Mouse (Mus musculus) ZHBTc4 (cell line): ENCODE measurements around the gene Marveld1.

Experiments
- DNase-seq: peaks from one replicate; pipeline ENCODE4 v3.0.0-alpha.2; 2011; ENCODE audit warnings: low read depth, low spot score

Marveld1 gene

DNA sequence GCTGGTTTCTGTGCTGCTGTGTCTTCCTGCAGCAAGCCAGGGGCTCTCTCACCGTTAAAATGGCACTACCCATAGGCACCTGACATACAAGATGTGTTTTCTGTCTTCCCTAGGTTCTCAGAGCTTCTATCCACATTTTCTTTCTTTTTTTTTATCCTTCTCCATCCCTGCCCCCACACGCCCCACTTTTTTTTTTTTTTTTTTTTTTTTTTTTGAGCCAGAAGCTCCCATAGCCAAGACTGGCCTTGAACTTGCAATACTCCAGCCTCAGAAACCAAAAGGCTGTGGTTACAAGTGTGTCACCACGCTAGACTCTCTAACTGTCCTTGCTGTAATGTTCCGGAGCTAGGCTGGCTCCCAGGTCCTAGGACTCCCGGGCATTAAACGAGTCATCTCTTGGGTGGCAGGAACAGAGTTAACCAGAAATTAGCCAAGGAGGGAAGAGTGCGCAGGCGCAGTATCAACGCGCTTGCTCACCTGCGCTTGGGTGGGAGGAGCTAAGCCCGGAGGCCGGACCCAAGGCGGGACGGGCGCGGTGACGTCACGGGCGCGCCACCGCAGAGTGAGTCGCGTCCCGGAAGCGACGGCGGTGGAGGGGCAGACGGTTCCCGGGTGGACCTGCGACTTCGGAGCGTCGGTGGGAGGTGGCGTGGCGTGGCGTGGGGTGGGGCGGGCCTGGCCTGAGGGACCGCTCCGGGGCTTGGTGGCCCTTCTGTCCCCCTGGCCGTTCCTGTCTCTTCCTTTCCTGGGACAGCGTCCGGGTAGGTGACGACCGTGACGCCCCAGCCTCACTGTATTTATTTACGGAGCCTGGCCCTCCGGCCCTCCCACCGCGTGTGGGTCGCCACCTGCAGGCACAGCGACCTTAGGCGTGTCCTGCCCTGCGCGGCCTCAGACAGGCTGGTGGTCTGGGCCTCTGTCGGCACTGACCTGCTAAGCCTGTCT lies 23.1 kb downstream of the Marveld1 start:
- DNase-seq, result peak; percentile 98

DNA sequence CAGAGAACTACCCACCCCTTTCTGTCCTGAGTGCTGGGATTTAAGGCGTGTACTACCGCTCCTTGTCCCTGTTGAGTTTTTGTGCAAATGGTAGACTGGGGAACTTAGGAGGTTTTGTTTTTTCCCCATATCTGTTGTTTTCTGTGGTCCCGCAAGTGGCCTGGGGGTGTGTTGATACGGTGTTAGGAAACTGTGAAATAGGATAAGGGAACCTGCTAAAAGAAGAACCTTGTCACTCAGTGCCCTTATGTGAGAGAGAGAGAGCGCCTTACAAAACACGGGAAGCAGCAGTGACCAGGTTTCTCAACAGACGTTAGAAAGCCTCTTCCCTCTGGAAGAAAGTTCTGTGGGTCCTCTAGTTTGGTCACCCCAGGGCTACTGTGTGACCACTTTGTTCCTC lies 29.6 kb downstream of the Marveld1 start:
- DNase-seq, result no peak

DNA sequence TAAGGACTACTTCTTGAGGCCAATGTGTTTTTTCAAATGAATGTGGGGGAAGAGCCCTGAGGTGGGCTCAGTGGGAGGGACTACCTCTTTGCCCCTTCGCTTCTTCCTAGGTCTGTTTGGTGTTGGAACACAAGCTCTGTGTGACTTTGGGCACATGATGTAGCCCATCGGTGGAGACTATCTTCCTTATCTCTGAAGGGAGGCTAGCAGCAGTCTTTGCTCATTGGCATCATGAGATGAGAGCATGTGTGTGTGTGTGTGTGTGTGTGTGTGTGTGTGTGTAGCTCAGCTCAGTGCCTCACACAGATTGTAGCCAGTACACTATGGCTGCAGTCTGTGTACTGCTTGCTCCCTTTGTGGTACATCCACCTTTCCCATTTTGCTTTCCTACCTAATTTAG lies 30.3 kb downstream of the Marveld1 start:
- no peak for DNase-seq

DNA sequence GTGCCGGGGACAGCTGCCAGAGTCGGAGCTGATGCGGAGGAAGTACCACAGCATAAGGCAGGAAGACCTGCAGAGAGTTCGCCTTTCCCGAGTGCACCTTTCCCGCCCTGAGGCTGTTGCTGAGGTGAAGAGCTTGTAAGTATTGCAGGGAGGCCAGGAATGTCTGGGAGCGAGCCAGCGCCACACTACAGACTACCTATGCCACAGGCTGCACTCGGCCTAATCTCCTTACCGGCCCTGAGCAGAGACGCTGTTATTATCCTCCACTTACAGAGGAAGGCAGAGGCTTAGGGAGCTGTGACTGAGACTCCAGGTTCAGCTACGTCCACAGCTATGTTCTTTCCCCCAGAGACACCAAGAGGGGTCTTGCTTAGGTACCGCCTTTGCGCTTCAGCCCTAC lies 32.2 kb downstream of the Marveld1 start:
- no peak for DNase-seq

DNA sequence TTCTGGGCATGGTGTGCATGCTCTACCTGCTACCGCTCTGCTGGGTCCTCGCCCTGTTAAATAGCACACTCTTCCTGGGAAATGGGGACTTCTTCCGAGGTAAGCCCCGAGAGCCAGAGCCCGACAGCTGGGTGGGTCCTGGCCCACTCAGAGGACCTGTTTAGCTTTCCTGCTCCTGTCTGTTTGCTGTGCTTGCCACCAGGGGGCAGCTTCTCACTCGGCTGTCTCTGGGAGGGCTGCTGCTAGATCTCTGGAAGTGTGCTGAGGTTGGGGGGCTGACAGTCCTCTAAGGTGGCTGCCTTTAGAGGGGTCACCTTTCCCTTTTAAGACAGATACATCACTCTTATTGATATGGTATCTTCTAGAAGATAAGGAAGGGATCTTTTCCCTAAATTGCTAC lies 35.5 kb downstream of the Marveld1 start:
- peak; percentile 64 for DNase-seq

DNA sequence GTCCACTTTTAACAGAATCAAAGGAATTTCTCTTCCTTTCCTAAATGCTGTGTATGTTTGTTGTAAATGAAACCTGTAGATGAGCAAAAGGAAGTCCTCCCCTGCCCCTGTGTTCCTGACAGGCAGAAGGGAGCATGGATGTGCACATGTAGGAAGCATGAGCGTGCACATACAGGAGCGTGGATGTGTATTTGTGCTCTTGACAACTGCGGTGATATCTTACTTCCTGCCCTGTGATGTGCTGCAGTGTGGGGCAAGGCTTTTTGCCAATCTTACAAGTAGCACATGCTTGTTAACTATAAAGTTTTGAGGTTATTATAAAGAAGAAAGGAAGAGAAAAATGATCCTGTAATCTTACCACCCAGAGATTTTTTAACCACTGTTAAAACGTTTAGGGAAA lies 42.5 kb downstream of the Marveld1 start:
- no peak for DNase-seq

DNA sequence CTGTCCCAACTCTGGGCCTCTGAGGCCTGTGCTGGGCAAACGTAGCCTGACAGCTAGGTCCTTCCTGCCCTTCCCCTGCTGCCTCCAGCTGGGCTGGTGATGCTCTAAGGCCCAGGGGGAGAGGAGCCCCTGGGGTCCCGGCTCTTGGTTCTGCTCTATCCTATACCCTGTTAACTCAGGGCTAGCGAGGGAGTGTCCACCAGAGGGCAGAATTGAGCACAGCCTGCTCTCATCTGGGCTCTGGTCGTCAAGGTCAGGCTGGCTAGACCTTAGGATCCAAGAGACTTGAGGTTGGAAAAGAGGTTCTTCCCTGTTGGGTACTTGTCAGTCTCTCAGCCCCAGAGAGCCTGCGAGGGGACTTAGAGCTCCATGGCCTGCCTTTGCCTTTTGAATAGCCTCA lies 43.3 kb downstream of the Marveld1 start:
- DNase-seq, result peak; percentile 83

DNA sequence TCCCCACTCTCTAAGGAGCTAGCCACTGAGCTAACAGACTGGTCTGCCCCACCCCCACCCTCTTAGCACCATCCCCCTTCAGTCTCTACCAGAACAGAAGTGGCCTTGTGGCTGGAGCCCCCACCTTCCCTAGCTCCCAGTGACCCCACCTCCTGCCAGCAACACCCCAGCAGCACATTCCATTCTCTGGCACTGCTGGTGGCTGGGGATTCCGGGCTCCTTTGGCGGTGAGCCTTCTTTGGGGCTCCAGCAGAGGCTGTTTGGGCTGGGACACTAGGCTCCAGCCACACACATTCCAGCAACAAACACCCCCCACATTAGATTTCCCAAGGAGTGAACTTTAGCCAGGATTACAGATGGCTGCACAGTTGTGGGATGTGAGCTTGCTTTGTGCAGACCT lies 46.1 kb downstream of the Marveld1 start:
- DNase-seq, result no peak

DNA sequence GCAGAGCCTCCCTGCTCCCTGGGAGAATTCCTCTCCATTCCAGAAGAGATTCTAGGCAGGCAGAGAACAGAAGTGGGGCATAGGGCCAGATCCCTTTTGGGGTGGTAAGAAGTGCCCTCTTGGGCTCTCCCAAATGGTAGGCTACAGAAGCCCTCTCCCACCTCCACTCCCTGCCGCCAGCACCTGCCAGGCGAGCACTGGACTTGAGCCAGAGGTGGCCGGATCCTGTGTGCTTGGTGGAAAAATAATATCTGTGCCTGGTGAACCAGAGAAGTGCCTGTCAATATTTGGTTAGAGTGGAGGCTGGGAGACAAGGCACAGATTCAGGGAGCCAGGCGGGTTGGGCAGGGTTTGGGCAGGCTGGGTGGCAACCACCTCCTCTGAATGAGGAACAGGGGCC lies 49.2 kb downstream of the Marveld1 start:
- DNase-seq, result no peak

DNA sequence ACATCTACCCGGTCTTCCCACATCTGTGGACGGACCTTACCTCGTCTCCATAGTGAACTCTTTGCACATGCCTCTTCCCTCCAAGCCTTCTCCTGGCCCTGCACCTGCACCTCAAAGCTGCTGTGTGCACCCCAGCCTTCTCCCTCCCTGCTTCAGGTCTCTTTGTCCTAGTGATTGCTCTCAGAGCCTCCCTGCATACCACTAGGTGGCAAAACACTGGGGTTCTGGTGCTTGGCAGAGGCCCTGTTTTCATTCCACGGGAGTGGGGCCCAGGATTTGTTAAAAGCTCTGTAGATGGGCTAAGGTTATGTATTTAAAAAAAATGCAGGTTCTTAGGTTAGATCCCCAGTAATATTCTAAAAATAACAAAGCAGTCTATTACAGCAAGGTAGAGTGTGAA lies 49.9 kb downstream of the Marveld1 start:
- no peak for DNase-seq

DNA sequence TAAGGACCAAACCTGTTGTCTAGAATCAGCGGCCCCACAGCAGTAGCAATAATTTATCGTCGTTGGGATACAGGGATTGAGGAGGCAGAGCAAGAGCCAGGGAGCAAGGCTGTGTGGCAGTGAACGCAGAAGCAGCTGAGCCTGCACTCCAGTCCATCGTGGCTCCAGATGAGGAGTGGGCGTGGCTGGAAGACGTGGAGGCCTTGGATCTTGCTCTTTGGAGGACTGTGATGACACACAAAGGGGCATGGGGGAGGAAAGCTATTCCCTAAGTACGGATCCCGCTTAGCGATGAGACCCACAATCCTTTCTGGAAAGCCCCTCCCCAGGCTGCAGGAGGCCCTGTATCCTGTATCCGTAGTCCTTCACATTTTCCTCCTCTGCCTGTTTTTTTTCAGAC lies 50.8 kb downstream of the Marveld1 start:
- peak; percentile 48 for DNase-seq
